Mouse (Mus musculus) liver, postnatal 0 days (tissue): Measurements from ENCODE around the gene Psmb4.

Source experiments
- CTCF ChIP-seq: sonication (generic); IDR thresholded peaks from 2 replicates; pipeline ENCODE4 v1.5.1; 2016; ENCODE audit warnings: antibody characterized with exemption, low read depth
- EP300 ChIP-seq: IDR thresholded peaks from 2 replicates; pipeline ENCODE4 v1.6.1; 2016; ENCODE audit warnings: antibody characterized with exemption, low read depth, mild to moderate bottlenecking

DNA sequence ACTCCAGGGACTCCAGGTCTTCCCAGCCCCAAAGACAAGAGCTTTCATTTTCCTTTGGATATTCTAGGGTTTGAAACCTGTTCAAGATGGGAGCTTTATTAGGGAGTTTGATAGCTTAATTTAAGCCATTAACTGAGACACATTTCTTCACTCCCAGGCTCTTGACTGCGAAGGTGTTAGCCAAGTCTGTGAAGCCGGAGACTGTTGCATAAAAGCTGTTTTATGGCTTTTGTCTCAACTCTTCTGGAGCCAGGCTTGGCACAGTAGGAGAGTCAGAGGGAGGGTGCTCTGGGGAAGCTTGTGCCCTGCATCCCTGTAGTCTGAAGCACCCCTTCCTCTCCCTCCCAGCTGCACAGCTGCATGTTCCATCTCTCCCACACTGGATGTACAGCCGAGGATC lies 35.6 kb upstream of the Psmb4 start:
- no peak for TF ChIP-seq CTCF
- no peak for TF ChIP-seq EP300
